Mouse (Mus musculus): ENCODE data around the gene Prune1.

Gene Prune1

DNA sequence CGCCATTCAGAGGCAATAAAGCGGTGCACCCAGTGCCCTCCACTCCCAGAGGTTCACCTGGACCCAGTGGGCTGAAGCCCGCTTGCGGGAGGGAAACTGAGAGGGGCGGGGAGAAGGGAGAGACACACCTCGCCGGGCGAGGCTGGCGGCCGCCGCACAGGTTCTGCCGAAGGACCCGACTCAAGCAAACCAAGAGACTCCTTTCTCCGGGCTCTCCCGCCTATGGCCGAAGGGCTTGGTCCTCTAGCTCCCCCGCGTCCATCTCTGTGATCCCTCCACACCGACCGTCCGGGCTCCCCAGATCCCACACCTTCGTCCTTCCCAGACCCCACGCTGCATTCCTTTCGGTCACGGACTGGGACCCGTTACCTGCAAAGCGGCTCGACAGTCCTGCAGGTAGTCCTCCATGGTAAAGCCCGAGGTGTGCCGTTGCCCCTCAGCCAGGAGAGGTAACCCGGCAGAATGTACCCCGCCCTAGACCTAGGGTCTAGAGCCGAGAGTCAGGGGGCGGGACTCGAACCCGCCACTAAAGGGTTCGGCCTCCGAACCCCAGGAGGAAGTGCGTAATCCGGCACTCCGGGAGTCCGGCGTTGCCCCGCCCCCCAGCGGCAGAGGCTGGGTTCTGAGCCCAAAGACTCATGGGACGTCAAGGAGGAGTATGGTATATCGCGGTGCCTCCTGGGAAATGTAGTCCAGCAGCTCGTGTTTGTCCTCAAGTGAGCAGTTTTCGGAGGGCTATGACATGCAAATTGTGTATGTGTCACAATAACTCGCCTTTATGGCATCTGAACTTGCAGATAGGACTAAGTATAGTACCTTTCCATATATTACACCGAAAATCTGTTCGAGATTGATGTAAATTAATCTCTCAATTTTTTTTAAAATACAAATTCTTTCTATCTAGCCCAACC lies at the start of gene Prune1, which contains the start of gene Mindy1:
Gene Prune1, minus strand, starts transcription at position 861 of the 911 bp plus-strand sequence.
Gene Mindy1, plus strand, starts transcription at position 130 of the 911 bp plus-strand sequence.
- DNase-seq (ENCODE audit: low spot score in 2 of 2), result peak; percentile 97 to 98

DNA sequence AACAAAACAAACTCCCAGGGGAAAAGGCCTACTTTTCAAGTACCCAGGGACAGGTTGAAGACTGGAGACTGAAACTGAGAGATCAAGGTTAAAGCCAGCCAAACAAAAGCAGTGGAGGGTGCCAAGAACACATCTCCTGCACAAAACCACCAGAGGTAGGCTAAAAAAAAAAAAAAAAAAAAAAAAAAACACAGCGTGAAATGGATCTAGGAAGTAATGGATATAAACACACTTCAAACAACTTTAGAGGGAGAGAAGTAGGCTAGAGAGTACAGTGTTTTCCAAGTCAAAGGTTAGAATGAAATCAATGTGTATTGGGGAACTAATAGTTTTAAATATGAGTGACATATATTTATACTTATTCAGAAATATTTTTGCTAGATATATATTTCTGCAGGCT lies 49.7 kb upstream of the Prune1 start:
- no peak for DNase-seq (ENCODE audit: low spot score in 2 of 2)

DNA sequence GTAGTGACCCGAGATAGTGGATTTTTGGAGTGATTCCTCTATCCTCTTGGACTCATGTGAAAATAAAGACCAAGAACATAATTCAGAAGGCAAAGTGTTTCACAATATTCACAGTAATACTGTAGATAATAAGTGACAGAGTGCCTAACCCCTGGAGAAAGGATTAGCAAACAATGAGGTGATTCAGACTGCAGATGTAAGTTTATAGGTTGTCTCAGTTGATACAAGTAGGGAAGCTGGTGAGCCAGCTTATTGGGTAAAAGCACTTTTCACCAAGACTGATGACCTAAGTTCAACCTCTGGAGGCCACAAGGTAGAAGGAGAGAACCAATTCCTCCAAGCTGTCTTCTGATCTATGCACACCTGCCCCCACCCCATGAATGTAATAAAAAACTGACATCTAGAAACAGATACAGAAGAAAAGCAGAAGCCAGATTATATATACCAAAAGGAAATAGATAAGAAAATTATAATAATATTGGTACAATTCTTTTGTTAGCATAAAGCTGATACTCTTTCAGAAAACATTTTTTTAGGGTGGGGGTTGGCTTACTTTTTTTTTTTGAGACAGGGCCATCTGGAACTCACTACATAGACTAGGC lies 47.0 kb upstream of the Prune1 start:
- DNase-seq (ENCODE audit: low spot score in 2 of 2), result no peak

DNA sequence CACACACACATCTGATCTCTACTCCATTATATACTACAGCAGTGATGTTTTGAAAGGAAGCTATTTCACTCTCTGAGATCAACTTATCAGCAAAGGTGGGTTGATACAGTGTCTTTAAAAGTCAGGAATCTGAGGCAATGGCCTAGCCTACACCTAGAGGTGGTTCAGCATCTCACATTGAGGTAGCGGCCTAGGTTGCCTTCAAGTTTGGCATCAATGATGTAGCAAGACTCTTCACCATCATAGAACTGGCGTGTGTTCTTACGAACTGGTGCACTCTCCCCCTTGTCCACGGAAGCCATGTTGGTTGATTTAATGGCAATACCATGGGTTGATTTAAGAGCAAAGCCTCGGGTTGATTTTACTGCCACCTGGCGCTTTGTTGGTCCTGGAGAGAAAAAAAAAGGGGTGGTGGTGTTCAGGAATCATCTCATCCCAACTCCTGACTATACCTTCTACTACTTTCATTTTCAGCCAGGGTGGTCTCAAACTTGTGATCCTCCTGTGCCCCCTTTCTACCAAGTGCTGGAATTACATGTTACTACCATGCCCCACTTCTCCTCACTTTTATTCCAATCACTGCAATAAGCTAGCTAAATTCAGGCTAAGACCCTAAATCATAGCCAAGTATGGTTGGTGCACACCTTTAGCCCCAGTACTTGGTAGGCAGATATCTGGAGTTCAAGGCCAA lies 42.7 kb upstream of the Prune1 start:
- DNase-seq (ENCODE audit: low spot score in 2 of 2), result no peak

DNA sequence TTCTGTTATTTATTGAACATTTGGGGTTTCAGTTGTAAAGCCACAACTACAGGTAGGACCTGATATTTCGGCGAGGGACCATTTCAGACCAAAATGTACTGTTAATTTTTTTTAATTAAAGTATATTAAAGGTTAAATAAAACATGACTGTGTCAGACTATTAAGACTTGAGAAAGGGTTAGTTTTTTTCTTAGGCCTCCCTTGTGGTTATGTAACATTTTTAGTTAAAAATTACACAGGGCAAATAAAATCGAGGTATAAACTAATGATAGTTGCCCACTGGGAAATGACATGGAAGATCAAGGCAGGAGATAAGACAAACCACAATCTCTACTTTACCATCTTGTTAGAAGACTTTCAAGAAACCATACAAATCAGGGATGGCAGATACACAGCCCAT lies 41.6 kb upstream of the Prune1 start:
- DNase-seq (ENCODE audit: low spot score in 2 of 2), result no peak

DNA sequence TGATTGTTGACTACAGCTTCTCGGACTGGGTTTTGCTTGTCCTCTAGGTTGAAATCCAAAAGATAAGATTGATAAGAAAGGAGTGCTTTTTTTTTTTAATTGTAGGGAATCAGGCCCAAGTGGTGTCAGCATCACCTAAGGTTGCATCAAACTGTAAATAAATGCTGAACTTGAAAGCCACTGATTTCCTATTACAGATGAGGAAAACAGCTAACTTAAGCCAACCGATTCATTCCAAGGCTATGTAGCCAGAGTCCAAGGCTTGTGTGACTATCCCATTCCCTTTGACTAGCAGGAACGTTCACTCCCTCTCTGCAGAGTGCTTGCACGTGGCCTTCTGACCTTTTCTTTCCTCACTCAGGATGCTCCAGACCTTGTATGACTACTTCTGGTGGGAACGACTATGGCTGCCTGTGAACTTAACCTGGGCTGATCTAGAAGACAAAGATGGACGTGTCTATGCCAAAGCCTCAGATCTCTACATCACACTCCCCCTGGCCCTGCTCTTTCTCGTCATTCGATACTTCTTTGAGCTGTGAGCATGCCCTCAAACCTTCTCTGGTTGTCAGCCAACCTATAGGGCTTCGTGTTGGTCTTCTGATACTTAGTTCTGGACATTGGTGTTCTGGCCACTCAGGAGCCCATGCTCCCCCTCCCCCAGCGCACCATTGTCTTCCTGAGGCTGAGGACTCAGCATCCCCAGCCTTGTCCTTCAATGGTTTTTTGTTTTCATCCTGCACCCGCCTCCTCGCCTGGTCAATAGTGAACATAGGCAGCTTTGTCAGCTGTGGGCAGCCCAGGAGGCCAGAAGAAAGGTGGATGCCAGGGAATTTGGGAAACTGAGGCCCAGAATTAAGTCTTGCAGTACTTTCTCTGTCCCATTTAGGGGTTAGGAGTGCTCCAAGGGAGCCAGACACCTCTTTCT lies 38.1 kb upstream of the Prune1 start:
- no peak for DNase-seq (ENCODE audit: low spot score in 2 of 2)

DNA sequence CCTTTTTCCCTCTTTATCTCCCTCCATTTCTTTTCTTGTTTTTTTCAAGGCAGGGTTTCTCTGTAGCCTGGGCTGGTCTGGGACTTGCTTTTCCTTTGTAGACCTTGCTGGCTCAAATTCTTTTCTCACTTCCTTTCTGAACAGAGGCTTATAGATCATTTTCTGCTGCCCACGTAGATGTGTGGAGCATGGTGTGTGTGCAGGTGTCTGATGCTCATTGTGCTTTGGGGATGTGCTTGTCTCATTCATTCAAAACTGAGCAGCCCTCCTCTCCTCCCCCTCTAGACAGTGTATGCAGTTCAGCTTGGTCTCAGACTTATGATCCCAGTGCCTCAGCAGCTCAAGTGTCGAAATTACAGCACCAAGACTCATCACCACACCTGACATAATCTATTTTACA lies 37.2 kb upstream of the Prune1 start:
- no peak for DNase-seq (ENCODE audit: low spot score in 2 of 2)

DNA sequence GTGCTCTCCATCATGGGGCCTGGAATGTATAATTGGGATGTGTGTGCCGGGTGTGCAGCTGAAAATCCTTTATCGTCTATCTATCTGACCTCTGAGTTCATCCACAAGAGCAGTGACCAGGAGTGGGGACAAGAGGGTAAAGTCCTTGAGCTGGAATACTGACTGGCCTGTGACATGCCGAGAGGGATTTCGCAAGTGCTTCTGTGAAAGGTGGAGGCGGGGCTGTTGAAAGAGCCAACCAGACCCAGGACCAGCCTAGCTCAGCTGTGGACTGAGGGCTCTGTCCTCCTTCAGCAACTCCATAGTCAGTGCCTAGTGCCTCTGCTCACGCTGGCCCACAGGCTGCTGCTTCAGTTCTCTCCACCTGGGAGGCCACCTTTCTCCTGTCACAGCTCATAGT lies 36.7 kb upstream of the Prune1 start:
- no peak for DNase-seq (ENCODE audit: low spot score in 2 of 2)

DNA sequence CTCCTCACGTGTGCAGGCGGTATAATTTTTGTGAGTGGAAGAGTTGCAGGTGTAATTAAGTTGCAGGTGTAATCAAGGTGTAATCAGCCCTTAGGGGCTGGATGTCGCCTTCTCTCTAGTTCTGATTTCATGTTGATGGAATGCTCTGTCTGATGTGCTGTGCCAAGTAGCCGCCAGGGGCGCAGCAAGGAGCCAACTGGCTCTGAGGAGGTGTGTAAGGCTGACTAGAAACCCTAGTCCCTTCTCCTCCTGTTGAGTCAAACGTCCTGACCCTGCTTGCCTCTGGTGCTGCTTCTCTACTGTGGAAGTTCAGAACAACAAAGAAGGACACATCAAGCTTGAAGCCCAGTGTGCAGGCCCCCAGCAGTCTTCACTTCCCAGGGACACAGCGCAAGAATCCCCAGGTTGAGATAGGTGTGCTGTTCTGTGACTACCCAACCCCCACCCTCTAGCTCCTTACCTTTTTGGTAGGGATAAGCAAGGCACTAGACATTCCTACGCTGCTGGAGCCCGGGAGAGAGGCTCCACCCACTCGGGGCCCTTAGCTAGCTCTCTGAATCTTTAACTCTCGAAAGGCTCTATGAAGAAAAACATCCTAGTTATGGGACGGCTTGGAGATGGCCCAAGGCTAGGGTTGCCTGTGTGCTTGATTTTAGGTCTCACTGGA lies 35.7 kb upstream of the Prune1 start:
- DNase-seq (ENCODE audit: low spot score in 2 of 2), result peak in 1 of 2 experiments; percentile 44

DNA sequence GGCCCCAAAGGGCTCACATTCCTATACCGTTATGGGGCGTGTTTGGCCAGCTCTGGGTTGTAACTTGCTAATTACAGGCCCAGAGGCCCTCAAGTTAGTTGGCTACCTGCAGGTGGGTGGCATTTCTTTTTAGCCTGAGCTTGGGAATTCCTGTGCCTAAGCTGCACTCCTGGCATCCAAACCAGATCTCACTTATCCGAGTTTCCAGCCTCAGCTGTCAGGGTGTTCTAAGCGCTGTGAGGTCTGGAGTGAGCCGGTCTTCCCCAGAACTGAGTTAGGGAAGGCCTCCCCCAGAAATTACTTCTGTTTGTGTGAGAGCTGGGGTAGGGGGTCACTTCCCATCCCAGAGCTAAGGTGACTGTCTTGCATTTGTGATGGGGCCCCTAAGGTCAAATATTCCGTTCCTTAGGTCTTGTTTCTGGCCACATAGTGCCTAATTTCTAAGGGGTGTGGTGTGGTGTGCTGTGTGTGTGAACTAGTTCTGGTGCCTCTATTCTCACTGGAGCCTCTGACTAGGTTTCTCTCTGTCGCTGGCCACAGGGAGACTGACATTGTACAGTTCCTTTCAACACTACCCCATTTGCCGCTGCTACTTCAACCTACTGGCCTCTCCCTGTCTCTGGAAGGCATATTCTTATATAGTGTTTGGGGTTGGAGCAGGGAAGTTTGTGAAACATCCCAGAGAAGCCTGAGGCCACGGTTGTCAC lies 34.1 kb upstream of the Prune1 start:
- DNase-seq (ENCODE audit: low spot score in 2 of 2), result no peak

DNA sequence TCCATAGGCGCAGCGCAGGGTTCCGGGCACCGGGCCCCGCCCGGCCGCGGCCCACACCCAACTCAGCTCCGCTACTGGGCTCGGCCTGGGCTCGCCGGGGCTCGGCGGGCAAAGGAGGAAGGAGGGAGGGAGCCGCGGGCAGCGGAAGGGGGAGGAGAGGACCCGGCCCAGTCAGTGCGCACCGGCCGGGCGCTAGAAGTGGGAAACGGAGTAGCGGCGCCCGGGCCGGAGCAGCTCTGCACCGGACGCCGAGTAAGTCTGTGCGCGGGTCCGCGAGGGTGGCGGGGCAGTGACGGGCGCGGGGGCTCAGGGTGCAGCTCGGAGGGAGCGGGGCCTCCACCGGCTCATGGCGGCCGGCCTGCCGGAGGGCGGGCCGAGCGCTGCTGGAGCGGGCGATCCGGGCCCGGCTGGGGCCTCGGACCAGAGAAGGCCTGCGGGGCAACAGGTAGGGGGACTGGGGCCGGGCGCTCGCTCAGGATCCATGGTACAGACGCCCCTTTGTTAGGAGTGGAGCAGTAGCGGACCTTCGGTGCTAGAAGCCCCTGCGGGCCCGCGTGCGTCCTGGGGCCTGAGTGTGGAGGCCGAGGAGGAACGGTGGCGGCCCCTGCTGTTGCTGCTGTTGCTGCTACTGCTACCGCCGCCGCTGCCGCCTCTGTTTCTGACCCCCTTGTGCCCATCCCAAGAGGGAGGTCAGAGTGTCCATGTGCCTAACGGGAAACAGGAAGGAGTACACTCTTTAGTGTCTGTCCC lies 33.4 kb upstream of the Prune1 start:
- peak; percentile 45 for DNase-seq (ENCODE audit: low spot score in 2 of 2)

DNA sequence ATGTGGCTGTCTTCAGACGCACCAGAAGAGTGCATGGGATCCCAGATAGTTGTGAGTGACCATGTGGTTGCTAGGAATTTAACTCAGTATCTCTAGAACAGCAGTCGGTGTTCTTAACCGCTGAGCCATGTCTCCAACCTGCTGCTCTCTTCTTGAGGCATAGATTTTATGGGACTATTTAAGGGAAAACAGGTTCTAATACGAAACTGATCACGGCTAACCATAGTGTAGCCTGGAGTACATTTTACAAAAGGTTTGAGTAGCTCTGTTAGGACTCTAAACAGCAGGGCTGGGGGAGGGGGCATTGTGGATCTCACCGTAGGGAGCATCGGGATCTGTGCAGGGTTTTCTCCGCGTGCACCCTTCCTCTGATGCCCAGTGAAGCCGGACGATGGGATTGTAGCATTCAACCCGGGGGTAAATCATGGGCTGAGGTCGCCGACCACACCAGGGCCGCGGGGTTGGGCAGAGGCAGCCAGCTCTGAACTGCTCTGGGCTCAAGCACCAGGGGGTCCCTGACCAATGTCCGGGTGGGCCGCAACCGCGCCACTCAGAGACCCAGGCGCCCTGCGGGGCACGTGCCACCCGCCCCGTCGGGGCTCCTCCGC lies 32.7 kb upstream of the Prune1 start, which contains the start of gene Cers2:
Gene Cers2, plus strand, starts transcription at position 306 of the 608 bp plus-strand sequence.
- DNase-seq (ENCODE audit: low spot score in 2 of 2), result no peak

DNA sequence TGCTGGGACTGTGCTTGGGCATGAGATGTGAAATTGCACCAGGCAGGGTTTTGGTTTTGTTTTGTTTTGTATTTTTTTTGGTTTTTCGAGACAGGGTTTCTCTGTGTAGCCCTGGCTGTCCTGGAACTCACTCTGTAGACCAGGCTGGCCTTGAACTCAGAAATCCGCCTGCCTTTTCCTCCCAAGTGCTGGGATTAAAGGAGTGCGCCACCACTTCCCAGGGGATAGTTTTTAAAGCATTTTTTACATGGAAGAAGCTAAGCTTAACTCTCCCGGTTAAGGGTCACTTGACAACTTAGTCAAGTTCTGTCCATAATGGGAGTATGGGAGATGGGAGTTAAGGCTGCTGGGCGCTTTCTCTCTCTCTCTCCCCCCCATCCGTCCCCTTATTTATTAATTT lies 32.2 kb upstream of the Prune1 start:
- no peak for DNase-seq (ENCODE audit: low spot score in 2 of 2)

DNA sequence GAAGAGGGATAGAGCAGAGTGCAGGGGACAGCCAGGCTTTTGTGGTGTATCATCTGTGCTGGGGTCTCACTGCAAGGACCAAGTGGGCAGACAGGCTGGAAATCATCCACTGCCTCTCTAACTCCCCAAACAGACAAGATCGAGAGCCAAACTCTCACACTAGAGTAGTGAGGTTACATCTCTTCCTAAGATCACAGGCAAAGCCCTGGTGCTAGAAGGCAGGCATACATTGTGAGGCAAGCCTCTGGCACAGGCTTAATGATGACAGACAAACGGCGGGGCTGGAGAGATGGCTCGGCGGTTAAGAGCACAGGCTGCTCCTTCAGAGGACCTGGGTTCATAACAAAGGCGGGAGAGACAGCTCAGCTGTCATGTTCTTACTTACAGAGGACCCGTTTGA lies 31.6 kb upstream of the Prune1 start:
- DNase-seq (ENCODE audit: low spot score in 2 of 2), result no peak

DNA sequence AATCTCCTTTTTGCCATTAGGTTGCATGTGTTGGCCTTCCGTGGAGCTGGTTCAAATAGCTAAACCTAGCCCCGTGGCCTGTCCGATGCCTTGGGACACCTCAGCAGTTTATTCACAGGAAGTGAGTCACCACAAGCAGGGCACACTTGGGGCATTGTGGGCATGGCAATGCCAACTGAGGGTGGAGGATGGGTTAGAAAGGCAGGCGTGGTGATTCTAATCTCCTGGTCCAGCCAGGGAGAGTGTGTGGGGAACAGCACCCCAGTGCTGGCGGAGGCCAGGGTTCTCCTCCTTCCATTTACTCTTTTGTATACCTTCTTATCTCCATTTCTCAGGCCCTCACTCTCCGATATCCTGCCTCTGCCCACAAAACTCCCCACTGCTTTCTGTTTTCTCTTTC lies 30.7 kb upstream of the Prune1 start:
- no peak for DNase-seq (ENCODE audit: low spot score in 2 of 2)

DNA sequence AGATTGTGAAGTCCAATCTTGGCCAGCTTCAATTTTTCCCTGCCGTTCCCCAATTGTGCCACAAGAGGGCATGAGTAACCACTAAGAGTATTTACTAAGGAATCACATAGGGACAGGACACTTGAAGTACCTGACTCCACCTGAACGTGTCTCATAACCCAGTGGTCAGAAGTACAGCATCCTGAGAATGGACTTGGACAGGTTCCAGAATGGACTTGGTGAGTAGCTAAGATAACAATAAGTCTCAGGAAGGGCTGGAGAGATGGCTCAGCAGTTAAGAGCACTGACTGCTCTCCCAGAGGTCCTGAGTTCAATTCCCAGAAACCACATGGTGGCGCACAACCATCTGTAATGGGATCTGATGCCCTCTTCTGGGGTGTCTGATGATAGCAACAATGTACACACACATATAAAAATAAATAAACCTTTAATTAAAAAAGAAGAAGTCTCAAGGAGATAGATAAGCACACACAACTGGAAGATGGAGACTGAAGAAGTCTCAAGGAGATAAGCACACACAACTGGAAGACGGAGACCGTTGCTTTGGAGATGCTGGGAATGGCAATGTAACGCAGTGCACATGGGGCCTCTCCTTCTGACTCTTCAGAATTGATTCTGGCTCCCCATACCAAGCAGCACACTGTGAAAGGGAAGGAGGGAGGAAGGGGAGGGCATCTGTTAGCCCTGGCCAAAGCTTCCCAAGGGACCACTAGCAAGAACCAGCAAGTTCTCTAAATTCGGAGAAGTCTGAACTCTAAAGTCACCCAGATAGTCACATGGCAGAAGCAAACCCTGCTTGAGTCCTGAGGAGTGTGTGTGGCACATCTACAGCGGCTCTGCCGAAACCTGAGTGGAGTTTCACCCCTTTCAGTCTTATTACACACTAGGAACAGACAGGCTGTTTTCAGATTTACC lies 29.3 kb upstream of the Prune1 start:
- peak in 1 of 2 experiments; percentile 50 for DNase-seq (ENCODE audit: low spot score in 2 of 2)

DNA sequence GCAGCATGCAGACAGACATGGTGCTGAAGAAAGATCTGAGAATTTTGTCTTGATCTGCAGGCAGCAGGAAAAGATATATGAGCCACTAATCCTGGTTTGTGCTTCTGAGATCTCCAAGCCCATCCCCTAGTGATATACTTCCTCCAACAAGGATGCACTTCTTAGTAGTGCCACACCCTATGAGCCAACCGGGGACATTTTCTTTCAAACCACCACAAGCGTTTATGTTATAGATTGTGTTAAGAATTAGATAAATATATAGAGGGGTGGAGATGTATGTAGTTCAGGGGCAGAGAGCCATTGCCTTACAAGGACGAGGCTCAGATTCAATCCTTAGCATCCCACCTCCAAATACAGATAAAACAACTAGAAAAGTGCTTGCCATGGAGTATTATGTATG lies 28.6 kb upstream of the Prune1 start:
- no peak for DNase-seq (ENCODE audit: low spot score in 2 of 2)

DNA sequence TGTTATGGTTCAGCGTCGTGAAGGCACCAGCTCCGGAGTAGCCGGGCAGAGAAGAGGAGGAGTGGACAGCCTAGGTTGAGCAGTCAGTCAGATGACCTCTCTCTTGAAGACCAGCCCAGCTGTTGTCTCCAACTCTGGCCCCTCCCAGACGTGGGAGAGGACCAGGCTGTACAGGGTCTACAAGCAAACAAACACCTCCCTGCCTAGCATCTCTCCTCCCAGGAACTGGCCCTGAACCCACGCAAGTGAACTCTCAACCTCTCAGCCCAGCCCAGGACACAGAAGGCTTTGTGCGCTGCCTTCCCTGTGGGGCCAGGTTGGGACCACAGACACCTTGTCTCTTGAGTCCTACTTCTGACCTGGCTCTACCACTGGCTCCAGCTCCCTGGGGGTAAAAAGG lies 25.2 kb upstream of the Prune1 start, which contains the start of gene Anxa9:
Gene Anxa9, minus strand, starts transcription at position 77 of the 400 bp plus-strand sequence.
- DNase-seq (ENCODE audit: low spot score in 2 of 2), result no peak
